ENCODE assay signal across 8 mouse cellular contexts in genomic region chr10:18408128-18408527, GRCm38 (mm10).
A peak's percentile ranks its signal among the peaks of the same experiment; 100 is the strongest.
DNase-seq lines count a peak whose midpoint lies in the region; ATAC-seq and TF ChIP-seq lines count a peak whose summit lies in the region.

No protein-coding gene starts in this region.

- H3K4me3 ChIP-seq in heart, postnatal 0 days (ENCODE audit: low read depth, low read length), result peak overlapping the region; percentile 46
- H3K4me3 ChIP-seq in embryonic facial prominence, embryonic 13.5 days, result peak overlapping the region; percentile 54
- H3K4me3 ChIP-seq in intestine, embryonic 15.5 days (replicated peaks), result peak overlapping the region; percentile 46
- peak overlapping the region; percentile 18 for H3K4me3 ChIP-seq in myocyte

- TF ChIP-seq CTCF in heart, postnatal 0 days (IDR thresholded peaks at IDR 0.05; ENCODE audit: low read depth), result no peak

- H3K9me3 ChIP-seq in heart, postnatal 0 days (replicated peaks; ENCODE audit: control insufficient read depth, low read length), result no peaks in the 10 kb centered on the region
- no peaks in the 10 kb centered on the region for H3K9me3 ChIP-seq in embryonic facial prominence, embryonic 13.5 days
- H3K9me3 ChIP-seq in intestine, embryonic 15.5 days, result no peaks in the 10 kb centered on the region

- ATAC-seq in heart, postnatal 0 days (ENCODE audit: insufficient read depth, low read depth), result no peak
- no peak for ATAC-seq in embryonic facial prominence, embryonic 13.5 days (ENCODE audit: insufficient number of reproducible peaks, insufficient read depth, low FRiP score, low TSS enrichment, low read depth)
- no peak for ATAC-seq in intestine, embryonic 15.5 days
- ATAC-seq in cerebellum, adult (ENCODE audit: insufficient number of reproducible peaks, low FRiP score, low TSS enrichment), result no peak

- H3K27me3 ChIP-seq in heart, postnatal 0 days (ENCODE audit: control insufficient read depth, insufficient read depth, low read length), result no peaks in the 10 kb centered on the region
- H3K27me3 ChIP-seq in embryonic facial prominence, embryonic 13.5 days, result no peaks in the 10 kb centered on the region
- no peaks in the 10 kb centered on the region for H3K27me3 ChIP-seq in intestine, embryonic 15.5 days (replicated peaks)
- no peaks in the 10 kb centered on the region for H3K27me3 ChIP-seq in myocyte (ENCODE audit: control insufficient read depth, insufficient read depth, insufficient read length)

- intact Hi-C loops in heart, postnatal 14 days (cut with DNase I), result no loop called here

- peaks cover 27% of the 10 kb centered on the region for H3K4me1 ChIP-seq in heart, postnatal 0 days (ENCODE audit: control insufficient read depth, insufficient read depth)
- H3K4me1 ChIP-seq in embryonic facial prominence, embryonic 13.5 days, result peaks cover 40% of the 10 kb centered on the region
- peaks cover 13% of the 10 kb centered on the region for H3K4me1 ChIP-seq in intestine, embryonic 15.5 days (replicated peaks)

- no peak for TF ChIP-seq POLR2A in myocyte (IDR thresholded peaks at IDR 0.05; ENCODE audit: insufficient read length, low read depth)

- H3K79me2 ChIP-seq in myocyte (ENCODE audit: control insufficient read depth, insufficient read depth), result no peaks in the 10 kb centered on the region

- TF ChIP-seq EP300 in heart, postnatal 0 days (IDR thresholded peaks at IDR 0.05; ENCODE audit: low read depth), result no peak

- H3K36me3 ChIP-seq in heart, postnatal 0 days (replicated peaks; ENCODE audit: control insufficient read depth, insufficient read depth, low read length), result no peaks in the 10 kb centered on the region
- H3K36me3 ChIP-seq in embryonic facial prominence, embryonic 13.5 days, result no peaks in the 10 kb centered on the region
- H3K36me3 ChIP-seq in intestine, embryonic 15.5 days, result no peaks in the 10 kb centered on the region
- no peaks in the 10 kb centered on the region for H3K36me3 ChIP-seq in myocyte (ENCODE audit: control insufficient read depth, insufficient read depth)

- H3K27ac ChIP-seq in heart, postnatal 0 days (ENCODE audit: low read depth), result no peak overlapping the region
- peak overlapping the region; percentile 75 for H3K27ac ChIP-seq in embryonic facial prominence, embryonic 13.5 days
- no peak overlapping the region for H3K27ac ChIP-seq in intestine, embryonic 15.5 days

- WGBS in heart, postnatal 0 days, result 19% methylated on average over 11 of the region's 11 CpGs
- 2% methylated on average over 11 of the region's 11 CpGs for WGBS in embryonic facial prominence, embryonic 13.5 days
- 10% methylated on average over 11 of the region's 11 CpGs for WGBS in intestine, embryonic 15.5 days

- peak overlapping the region; percentile 81 for H3K4me2 ChIP-seq in heart, postnatal 0 days (ENCODE audit: low read depth, low read length)
- peak overlapping the region; percentile 79 for H3K4me2 ChIP-seq in embryonic facial prominence, embryonic 13.5 days
- H3K4me2 ChIP-seq in intestine, embryonic 15.5 days (replicated peaks), result peak overlapping the region; percentile 78
- peak overlapping the region; percentile 90 for H3K4me2 ChIP-seq in myocyte (ENCODE audit: low read depth)

- no peak overlapping the region for H3ac ChIP-seq in myocyte (ENCODE audit: control insufficient read depth, insufficient read length)

- H3K9ac ChIP-seq in heart, postnatal 0 days (replicated peaks; ENCODE audit: low read depth, low read length), result peak overlapping the region; percentile 22
- H3K9ac ChIP-seq in embryonic facial prominence, embryonic 13.5 days, result peak overlapping the region; percentile 74
- H3K9ac ChIP-seq in intestine, embryonic 15.5 days, result peak overlapping the region; percentile 57; the same call in 1 of the 2 replicates

- DNase-seq in heart, postnatal 0 days (ENCODE audit: low spot score), result no peak
- no peak for DNase-seq in heart, postnatal 14 days
- no peak for DNase-seq in frontal cortex, postnatal 36 days (ENCODE audit: low spot score in 2 of 2)
- DNase-seq in frontal cortex, postnatal 14 days (ENCODE audit: low spot score in 2 of 2), result no peak

TF ChIP-seq in myocyte, 11 proteins besides CTCF, POLR2A, EP300 and RAD21:
- TF ChIP-seq CEBPB (IDR thresholded peaks at IDR 0.05; ENCODE audit: insufficient read depth, poor library complexity, severe bottlenecking) (no peak), USF1 (IDR thresholded peaks at IDR 0.05; ENCODE audit: low read depth) (no peak), MYOD1 (IDR thresholded peaks at IDR 0.05; ENCODE audit: control insufficient read depth in 1 of 3, insufficient read length in 2 of 3, low read depth in 2 of 3) (no peak), TCF3 (IDR thresholded peaks at IDR 0.05; ENCODE audit: insufficient read length, low read depth) (no peak), MYOG (IDR thresholded peaks at IDR 0.05; ENCODE audit: control insufficient read depth in 1 of 3, insufficient read depth in 1 of 3, insufficient read length in 2 of 3, low read depth in 2 of 3) (no peak), MAX (IDR thresholded peaks at IDR 0.05; ENCODE audit: low read depth) (no peak), E2F4 (IDR thresholded peaks at IDR 0.05; ENCODE audit: insufficient read depth) (no peak), SRF (IDR thresholded peaks at IDR 0.05; ENCODE audit: control insufficient read depth, insufficient read length, low read depth) (no peak)

Comparison
In these comparisons a context has a peak if more than half of its experiments do, and no peak if none do; other contexts are left out.
1. H3K9ac ChIP-seq: peak in every context shown above with its lines; median percentile 74 in embryonic facial prominence, embryonic 13.5 days; 57 in intestine, embryonic 15.5 days; 22 in heart, postnatal 0 days.